Mouse (Mus musculus) heart, embryonic 10.5 days (tissue): Measurements from ENCODE around the gene Zfp653. TPM values are rescaled to one million over a fixed set of nuclear protein-coding genes. Genes with fewer than 3 reads are reported as not detected.

ENCODE experiments used
- DNase-seq: peaks from one replicate; pipeline ENCODE4 v3.0.0-alpha.2; 2017; ENCODE audit warnings: low spot score
- H3K27ac ChIP-seq: fragments of 300-500 bp; sonication (generic); 2 replicates; pipeline ENCODE4 v1.5.1; 2016; ENCODE audit warnings: mild to moderate bottlenecking
- H3K27me3 ChIP-seq: fragments of 300-500 bp; sonication (generic); 2 replicates; pipeline ENCODE4 v1.6.1; 2016; ENCODE audit warnings: mild to moderate bottlenecking; ENCODE audit not compliant: poor library complexity, insufficient read depth, severe bottlenecking
- H3K36me3 ChIP-seq: fragments of 300-500 bp; sonication (generic); 2 replicates; pipeline ENCODE4 v1.6.1; 2016; ENCODE audit warnings: mild to moderate bottlenecking, moderate library complexity
- H3K4me1 ChIP-seq: fragments of 300-500 bp; sonication (generic); 2 replicates; pipeline ENCODE4 v1.6.1; 2016; ENCODE audit warnings: mild to moderate bottlenecking
- H3K4me3 ChIP-seq: fragments of 300-500 bp; sonication (generic); 2 replicates; pipeline ENCODE4 v1.5.1; 2016; ENCODE audit warnings: mild to moderate bottlenecking, moderate library complexity
- H3K9me3 ChIP-seq: fragments of 300-500 bp; sonication (generic); 2 replicates; pipeline ENCODE4 v1.6.1; 2016; ENCODE audit warnings: mild to moderate bottlenecking, moderate library complexity
- WGBS: fragments of 180-500 bp; shearing (Covaris S2); methylation state at CpG from one replicate; pipeline ENCODE4 v1.1.7; 2016; 5-methylcytosine and 5-hydroxymethylcytosine counted together
- polyA plus RNA-seq: library from polyadenylated mRNA; unstranded; fragments of >200 nt; fragmentation: Nextera tagmentation; extraction: Ambion mirVana; gene quantifications from 2 replicates; pipeline ENCODE4 v1.2.1, GENCODE M21; 2016

Zfp653 gene
- polyA plus RNA-seq, 1 experiment from 2014 or later, result 10.8 TPM

- Histone ChIP-seq H3K27ac (no peak overlapping the region), H3K27me3 (peaks cover 4% of the 10 kb centered on the region; the same call in 1 of the 2 replicates), H3K4me1 (no peaks in the 10 kb centered on the region), H3K36me3 (peaks cover 79% of the 10 kb centered on the region), H3K9me3 (no peaks in the 10 kb centered on the region), H3K4me3 (no peak overlapping the region)
- no peak for DNase-seq
- WGBS, result 84% methylated on average over 2 of the region's 2 CpGs
These were observed 9.8 kb downstream of the Zfp653 start for GRCm38 (mm10) chr9:22061339-22061738.

GRCm38 (mm10) chr9:22058011-22058424 is 13.2 kb downstream of the Zfp653 start:
- peaks cover 52% of the 10 kb centered on the region for H3K36me3 ChIP-seq
- H3K4me1 ChIP-seq, result peaks cover 10% of the 10 kb centered on the region

GRCm38 (mm10) chr9:22057031-22057517 is 14.1 kb downstream of the Zfp653 start:
- no peaks in the 10 kb centered on the region for H3K9me3 ChIP-seq
- DNase-seq, result no peak
- peaks cover 45% of the 10 kb centered on the region for H3K27me3 ChIP-seq
- H3K4me3 ChIP-seq, result no peak overlapping the region
- H3K36me3 ChIP-seq, result peaks cover 43% of the 10 kb centered on the region
- H3K4me1 ChIP-seq, result peaks cover 10% of the 10 kb centered on the region
- no peak overlapping the region for H3K27ac ChIP-seq
- WGBS, result 85% methylated on average over 9 of the region's 9 CpGs

More at GRCm38 (mm10) chr9:22058011-22058424, 13.2 kb downstream of the Zfp653 start:
- Histone ChIP-seq H3K27ac (no peak overlapping the region), H3K27me3 (peaks cover 36% of the 10 kb centered on the region), H3K9me3 (no peaks in the 10 kb centered on the region), H3K4me3 (no peak overlapping the region)
- no peak for DNase-seq
- WGBS, result 83% methylated on average over 9 of the region's 9 CpGs

- no peak for DNase-seq
- Histone ChIP-seq H3K36me3 (peaks cover 40% of the 10 kb centered on the region), H3K27ac (no peak overlapping the region), H3K4me1 (peaks cover 16% of the 10 kb centered on the region), H3K27me3 (peaks cover 52% of the 10 kb centered on the region), H3K4me3 (no peak overlapping the region), H3K9me3 (no peaks in the 10 kb centered on the region)
- whole genome bisulfite sequencing, result 72% methylated on average over 9 of the region's 9 CpGs
These were observed 14.8 kb downstream of the Zfp653 start for GRCm38 (mm10) chr9:22056303-22056910.

- Histone ChIP-seq H3K36me3 (peaks cover 34% of the 10 kb centered on the region), H3K27me3 (peaks cover 59% of the 10 kb centered on the region), H3K4me1 (peaks cover 23% of the 10 kb centered on the region), H3K9me3 (no peaks in the 10 kb centered on the region), H3K27ac (no peak overlapping the region), H3K4me3 (no peak overlapping the region)
- DNase-seq, result no peak
- WGBS, result 32% methylated on average over 29 of the region's 29 CpGs
These were observed 15.5 kb downstream of the Zfp653 start for GRCm38 (mm10) chr9:22055713-22056112.

- WGBS, result 2% methylated on average over 32 of the region's 32 CpGs
- H3K27me3 ChIP-seq, result peaks cover 71% of the 10 kb centered on the region
- peaks cover 27% of the 10 kb centered on the region for H3K36me3 ChIP-seq
- no peaks in the 10 kb centered on the region for H3K9me3 ChIP-seq
- peak; percentile 89 for DNase-seq
- H3K27ac ChIP-seq, result no peak overlapping the region
- peaks cover 35% of the 10 kb centered on the region for H3K4me1 ChIP-seq
- H3K4me3 ChIP-seq, result peak overlapping the region; percentile 27
These were observed 16.6 kb downstream of the Zfp653 start for GRCm38 (mm10) chr9:22054411-22055076.

- H3K27me3 ChIP-seq, result peaks cover 80% of the 10 kb centered on the region
- H3K4me3 ChIP-seq, result no peak overlapping the region
- no peak for DNase-seq
- H3K36me3 ChIP-seq, result peaks cover 19% of the 10 kb centered on the region
- H3K9me3 ChIP-seq, result no peaks in the 10 kb centered on the region
- H3K27ac ChIP-seq, result no peak overlapping the region
- peaks cover 36% of the 10 kb centered on the region for H3K4me1 ChIP-seq
- WGBS, result 21% methylated on average over 6 of the region's 7 CpGs
These were observed 17.5 kb downstream of the Zfp653 start for GRCm38 (mm10) chr9:22053657-22054056.

- Histone ChIP-seq H3K36me3 (peaks cover 2% of the 10 kb centered on the region), H3K9me3 (no peaks in the 10 kb centered on the region), H3K4me1 (peaks cover 36% of the 10 kb centered on the region), H3K4me3 (peak within 1 kb of the TSS; percentile 58), H3K27me3 (peaks cover 83% of the 10 kb centered on the region), H3K27ac (peak within 1 kb of the TSS; percentile 64; the same call in 1 of the 2 replicates)
- DNase-seq, result no peak
- WGBS, result under 1% methylated on average over 28 of the region's 28 CpGs
These were observed 19.3 kb downstream of the Zfp653 start, which contains the start of gene Elavl3 for GRCm38 (mm10) chr9:22051958-22052254. Gene Elavl3 (minus strand): TSS chr9:22052023.

- WGBS, result 1% methylated on average over 67 of the region's 67 CpGs
- peak overlapping the region; percentile 58 for H3K4me3 ChIP-seq
- DNase-seq, result no peak
- H3K36me3 ChIP-seq, result no peaks in the 10 kb centered on the region
- H3K4me1 ChIP-seq, result peaks cover 36% of the 10 kb centered on the region
- no peaks in the 10 kb centered on the region for H3K9me3 ChIP-seq
- H3K27ac ChIP-seq, result peak overlapping the region; percentile 64; the same call in 1 of the 2 replicates
- H3K27me3 ChIP-seq, result peaks cover 79% of the 10 kb centered on the region
These were observed 19.8 kb downstream of the Zfp653 start for GRCm38 (mm10) chr9:22051161-22051957.

- WGBS, result 2% methylated on average over 43 of the region's 43 CpGs
- H3K36me3 ChIP-seq, result no peaks in the 10 kb centered on the region
- peak; percentile 93 for DNase-seq
- peak overlapping the region; percentile 58 for H3K4me3 ChIP-seq
- H3K27me3 ChIP-seq, result peaks cover 70% of the 10 kb centered on the region
- peaks cover 33% of the 10 kb centered on the region for H3K4me1 ChIP-seq
- H3K9me3 ChIP-seq, result no peaks in the 10 kb centered on the region
- H3K27ac ChIP-seq, result peak overlapping the region; percentile 64
These were observed 20.8 kb downstream of the Zfp653 start for GRCm38 (mm10) chr9:22050351-22050889.

- no peaks in the 10 kb centered on the region for H3K9me3 ChIP-seq
- H3K36me3 ChIP-seq, result no peaks in the 10 kb centered on the region
- 0 out of 2 replicates have a peak overlapping the region, but pooled peaks have one; percentile 58 for H3K4me3 ChIP-seq
- H3K27ac ChIP-seq, result no peak overlapping the region
- H3K27me3 ChIP-seq, result peaks cover 63% of the 10 kb centered on the region
- peaks cover 32% of the 10 kb centered on the region for H3K4me1 ChIP-seq
- no peak for DNase-seq
- WGBS, result 48% methylated on average over 4 of the region's 4 CpGs
These were observed 21.4 kb downstream of the Zfp653 start for GRCm38 (mm10) chr9:22049721-22050270.

GRCm38 (mm10) chr9:22049315-22049714 is 21.9 kb downstream of the Zfp653 start:
- H3K4me3 ChIP-seq, result no peak overlapping the region
- H3K36me3 ChIP-seq, result no peaks in the 10 kb centered on the region
- H3K27ac ChIP-seq, result no peak overlapping the region
- H3K4me1 ChIP-seq, result peaks cover 27% of the 10 kb centered on the region
- 63% methylated on average over 11 of the region's 11 CpGs for WGBS
- H3K9me3 ChIP-seq, result no peaks in the 10 kb centered on the region
- H3K27me3 ChIP-seq, result peaks cover 58% of the 10 kb centered on the region
- no peak for DNase-seq
